Mouse (Mus musculus) liver, adult 2 months (tissue): ENCODE results near the gene BC052040. TPM values are rescaled to one million over a fixed set of nuclear protein-coding genes. Genes with fewer than 3 reads are reported as not detected.

Experiments used
- DNase-seq: peaks from one replicate; pipeline ENCODE4 v3.0.0-alpha.2; 2011; ENCODE audit warnings: low read depth, low spot score; ENCODE audit errors: extremely low read depth
- H3K27ac ChIP-seq: fragments of 200-500 bp; replicated peaks from 2 replicates; pipeline ENCODE4 v1.5.1; 2012; ENCODE audit warnings: low read depth, mild to moderate bottlenecking, control low read depth, inconsistent platforms, low read length; ENCODE audit not compliant: insufficient read depth
- H3K27me3 ChIP-seq: fragments of 200-500 bp; 2 replicates; pipeline ENCODE4 v1.6.1; 2012; ENCODE audit warnings: mild to moderate bottlenecking, moderate library complexity, low read length, inconsistent platforms; ENCODE audit not compliant: control insufficient read depth, insufficient read depth
- H3K36me3 ChIP-seq: fragments of 200-500 bp; 2 replicates; pipeline ENCODE4 v1.6.1; 2012; ENCODE audit warnings: low read length, inconsistent platforms; ENCODE audit not compliant: control insufficient read depth, insufficient read depth
- H3K4me1 ChIP-seq: fragments of 200-500 bp; 2 replicates; pipeline ENCODE4 v1.6.1; 2011; ENCODE audit warnings: low read length; ENCODE audit not compliant: control insufficient read depth, insufficient read depth
- H3K4me3 ChIP-seq: fragments of 200-500 bp; 2 replicates; pipeline ENCODE4 v1.5.1; 2011; ENCODE audit warnings: low read depth, mild to moderate bottlenecking, control low read depth, low read length, moderate library complexity; ENCODE audit not compliant: insufficient read depth
- H3K79me2 ChIP-seq: fragments of 200-500 bp; 2 replicates; pipeline ENCODE4 v1.6.1; 2012; ENCODE audit warnings: inconsistent platforms, mild to moderate bottlenecking, low read length, moderate library complexity; ENCODE audit not compliant: control insufficient read depth, insufficient read depth
- H3K9ac ChIP-seq: fragments of 200-500 bp; 2 replicates; pipeline ENCODE4 v1.6.1; 2012; ENCODE audit warnings: low read depth, mild to moderate bottlenecking, control low read depth, inconsistent platforms, low read length
- CTCF ChIP-seq: fragments of 200-500 bp; IDR thresholded peaks from 2 replicates; pipeline ENCODE4 v1.5.1; 2011; ENCODE audit warnings: low read depth, low read length, control low read depth
- POLR2A ChIP-seq: fragments of 200-500 bp; IDR thresholded peaks from 2 replicates; pipeline ENCODE4 v1.6.1; 2011; ENCODE audit warnings: low read length, control low read depth; ENCODE audit not compliant: insufficient read depth; ENCODE audit errors: extremely low read depth
- WGBS: fragments of 180-500 bp; shearing (Covaris S2); methylation state at CpG from one replicate; pipeline ENCODE4 v1.1.7; 2018; 5-methylcytosine and 5-hydroxymethylcytosine counted together
- polyA plus RNA-seq: library from polyadenylated mRNA; depleted of rRNA; stranded (reverse); fragments of >200 nt; gene quantifications from 2 replicates; pipeline ENCODE4 v1.2.3, GENCODE M21; 2012
- total RNA-seq: library from RNA; depleted of rRNA; stranded (reverse); fragments of >200 nt; gene quantifications from 2 replicates; pipeline ENCODE4 v1.2.3, GENCODE M21; 2014

Gene BC052040
- total and polyA plus RNA-seq, 2 experiments = 1.6 to 2.5 TPM

DNA sequence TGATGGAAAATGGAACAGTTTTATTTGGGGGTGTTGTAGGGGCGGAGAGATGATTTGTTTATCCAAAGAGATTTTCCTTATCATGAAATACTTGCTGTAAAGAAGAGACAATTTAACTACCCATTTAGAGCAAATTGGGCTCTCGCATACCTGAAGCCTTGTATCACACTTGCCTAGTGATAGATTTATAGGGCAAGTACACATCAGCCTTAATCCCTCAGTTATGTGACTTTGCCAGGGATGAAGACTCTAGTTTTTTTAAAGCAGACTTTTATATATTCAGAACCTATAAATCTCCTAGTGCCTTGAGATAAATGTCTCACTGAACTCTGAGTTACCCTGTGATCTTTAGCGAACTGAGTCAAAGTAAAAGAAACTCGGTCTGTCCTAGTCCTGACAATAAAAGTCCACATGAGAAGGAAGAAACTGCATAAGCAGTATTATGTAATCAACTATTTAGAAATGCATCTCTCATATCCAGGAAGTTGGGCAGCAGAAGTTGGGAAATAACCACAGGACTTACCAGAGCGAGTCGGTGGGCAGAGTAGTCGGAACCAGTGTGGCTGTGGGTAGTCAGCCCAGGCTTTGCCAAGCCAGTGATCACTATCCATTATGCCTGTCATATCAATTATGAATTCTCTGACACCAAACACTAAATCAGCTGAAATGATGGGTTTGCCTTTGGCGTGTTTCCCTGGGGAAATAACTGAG, 183.2 kb downstream of the BC052040 start:
- Histone ChIP-seq H3K27ac (no peak overlapping the region), H3K36me3 (no peaks in the 10 kb centered on the region), H3K4me1 (no peaks in the 10 kb centered on the region), H3K79me2 (no peaks in the 10 kb centered on the region), H3K9ac (no peak overlapping the region), H3K27me3 (no peaks in the 10 kb centered on the region), H3K4me3 (no peak overlapping the region)
- no peak for DNase-seq
- WGBS = 86% methylated on average over 8 of the region's 8 CpGs
- no peak for TF ChIP-seq POLR2A
- no peak for TF ChIP-seq CTCF

- Histone ChIP-seq H3K27ac (no peak overlapping the region), H3K27me3 (no peaks in the 10 kb centered on the region), H3K4me3 (no peak overlapping the region), H3K9ac (no peak overlapping the region), H3K79me2 (no peaks in the 10 kb centered on the region), H3K4me1 (no peaks in the 10 kb centered on the region), H3K36me3 (no peaks in the 10 kb centered on the region)
- 94% methylated on average over 10 of the region's 10 CpGs for WGBS
- no peak for DNase-seq
- TF ChIP-seq POLR2A = no peak
- no peak for TF ChIP-seq CTCF
Observed at GRCm38 (mm10) chr2:115769597-115770305, 188.2 kb downstream of the BC052040 start.

GRCm38 (mm10) chr2:115772709-115773108, 191.2 kb downstream of the BC052040 start:
- Histone ChIP-seq H3K4me3 (no peak overlapping the region), H3K4me1 (0 out of 2 replicates have a peak, but pooled peaks cover 1% of the 10 kb centered on the region), H3K27ac (no peak overlapping the region), H3K36me3 (no peaks in the 10 kb centered on the region), H3K79me2 (no peaks in the 10 kb centered on the region), H3K27me3 (no peaks in the 10 kb centered on the region), H3K9ac (no peak overlapping the region)
- WGBS = 100% methylated on average over 1 of the region's 1 CpGs
- no peak for DNase-seq
- TF ChIP-seq POLR2A = no peak

DNA sequence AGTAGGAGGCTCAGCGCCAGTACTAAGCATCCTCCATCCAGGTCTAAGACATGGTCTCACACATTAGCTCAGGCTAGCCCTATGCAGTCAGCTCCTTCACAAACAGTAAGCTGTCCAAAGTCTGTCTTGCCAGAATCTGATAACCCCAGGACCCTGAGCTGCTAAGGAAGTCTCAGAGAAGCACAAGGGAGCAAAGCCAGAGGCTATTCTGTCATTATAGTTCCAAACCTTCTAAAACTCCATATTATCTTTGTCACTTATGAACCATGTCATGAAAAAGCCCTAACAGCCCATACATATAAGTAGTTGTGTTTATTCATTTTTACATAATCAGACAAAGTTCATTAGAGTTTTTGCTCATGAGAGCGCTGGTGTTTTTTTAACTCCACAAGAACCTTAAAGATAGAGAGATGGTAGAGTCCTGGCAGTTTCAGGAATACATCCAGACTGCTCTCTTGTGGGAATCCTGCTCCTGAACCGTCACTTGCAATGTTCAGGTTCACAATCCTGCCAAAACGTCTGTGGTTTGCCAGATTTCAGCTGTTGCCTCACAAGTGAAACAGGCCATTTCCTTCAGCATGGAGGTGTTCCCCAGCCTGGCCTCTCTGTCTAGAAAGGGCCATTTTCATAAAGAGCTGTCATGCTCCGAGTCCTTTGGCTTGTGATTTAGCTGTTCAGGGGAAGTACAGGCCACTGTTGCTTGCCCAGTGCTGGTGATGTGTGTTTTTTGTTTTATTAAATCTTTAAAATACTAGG, 192.8 kb downstream of the BC052040 start:
- TF ChIP-seq POLR2A (no peak), CTCF (no peak)
- 0 out of 2 replicates have a peak, but pooled peaks cover 1% of the 10 kb centered on the region for H3K4me1 ChIP-seq
- 81% methylated on average over 5 of the region's 5 CpGs for WGBS
- H3K9ac ChIP-seq = no peak overlapping the region
- no peaks in the 10 kb centered on the region for H3K36me3 ChIP-seq
- no peaks in the 10 kb centered on the region for H3K27me3 ChIP-seq
- no peak overlapping the region for H3K27ac ChIP-seq
- H3K79me2 ChIP-seq = no peaks in the 10 kb centered on the region
- no peak for DNase-seq
- no peak overlapping the region for H3K4me3 ChIP-seq

GRCm38 (mm10) chr2:115775488-115776217, 194.1 kb downstream of the BC052040 start:
- 74% methylated on average over 8 of the region's 8 CpGs for WGBS

More at GRCm38 (mm10) chr2:115775488-115776217, 194.1 kb downstream of the BC052040 start:
- TF ChIP-seq CTCF (no peak), POLR2A (no peak)
- no peak overlapping the region for H3K9ac ChIP-seq
- no peaks in the 10 kb centered on the region for H3K79me2 ChIP-seq
- H3K27ac ChIP-seq = no peak overlapping the region
- no peak for DNase-seq
- no peaks in the 10 kb centered on the region for H3K27me3 ChIP-seq
- H3K4me1 ChIP-seq = peaks cover 3% of the 10 kb centered on the region; the same call in 1 of the 2 replicates
- H3K4me3 ChIP-seq = no peak overlapping the region
- H3K36me3 ChIP-seq = no peaks in the 10 kb centered on the region
